Mouse (Mus musculus) lung, adult 2 months (tissue): ENCODE results near the gene Rbp1.

Experiments used
- CTCF ChIP-seq: fragments of 200-500 bp; IDR thresholded peaks from 2 replicates; pipeline ENCODE4 v1.5.1; 2011; ENCODE audit warnings: mild to moderate bottlenecking, low read length, control low read depth; ENCODE audit not compliant: insufficient read depth
- POLR2A ChIP-seq: fragments of 200-500 bp; IDR thresholded peaks from 2 replicates; pipeline ENCODE4 v1.6.1; 2011; ENCODE audit warnings: low read depth, mild to moderate bottlenecking, control low read depth, low read length, borderline replicate concordance; ENCODE audit errors: extremely low read depth

DNA sequence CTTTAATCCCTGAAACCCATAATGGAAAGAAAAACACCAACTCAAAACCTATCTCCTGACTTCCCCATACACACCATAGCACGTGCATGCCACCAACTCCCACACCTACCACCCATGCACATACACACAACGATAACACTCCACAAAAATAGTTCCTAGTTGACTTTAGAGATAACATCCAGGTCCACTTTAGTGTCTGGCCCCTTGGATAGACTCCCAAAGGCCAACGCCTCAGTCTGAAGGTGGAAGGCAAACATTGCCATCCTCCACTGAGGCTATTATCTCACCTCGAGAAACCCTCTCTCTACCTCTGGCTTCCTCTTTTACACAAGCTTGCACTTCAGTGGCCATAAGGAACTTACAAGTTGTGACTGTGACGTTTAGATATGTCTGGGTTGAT, 69.5 kb downstream of the Rbp1 start:
- TF ChIP-seq CTCF (no peak), POLR2A (no peak)
